Mouse (Mus musculus): Measurements from ENCODE around the gene Tbc1d8b. TPM values are rescaled to one million over a fixed set of nuclear protein-coding genes. Genes with fewer than 3 reads are reported as not detected.

The Tbc1d8b gene
- polyA plus RNA-seq, 1 experiment from 2014 or later = 3.7 TPM

Other genes with a start within 250 kb of the Tbc1d8b start
- gene D330045A20Rik, start 204.6 kb upstream of the Tbc1d8b start, polyA plus RNA-seq (2014; fragmentation: Nextera tagmentation; extraction: Ambion mirVana) = 2.9 and 3.9 TPM in 2 replicates
- 28.5 and 33.8 TPM in 2 replicates for gene Rnf128, start 121.7 kb upstream of the Tbc1d8b start, polyA plus RNA-seq (2014; fragmentation: Nextera tagmentation; extraction: Ambion mirVana)
- 0.43 and 0.56 TPM in 2 replicates for gene Gm15013, start 29.5 kb downstream of the Tbc1d8b start, polyA plus RNA-seq (2014; fragmentation: Nextera tagmentation; extraction: Ambion mirVana)
- not detected in 2 replicates for gene Ripply1, start 97.4 kb downstream of the Tbc1d8b start, polyA plus RNA-seq (2014; fragmentation: Nextera tagmentation; extraction: Ambion mirVana)
- gene Cldn2, start 115.8 kb downstream of the Tbc1d8b start, polyA plus RNA-seq (2014; fragmentation: Nextera tagmentation; extraction: Ambion mirVana) = 0.45 and 0.71 TPM in 2 replicates
- gene Morc4, start 186.7 kb downstream of the Tbc1d8b start, polyA plus RNA-seq (2014; fragmentation: Nextera tagmentation; extraction: Ambion mirVana) = 17.2 and 19.1 TPM in 2 replicates

Measured in stomach, embryonic 14.5 days (tissue).